Mouse (Mus musculus) 416B (cell line): ENCODE measurements at regions not wholly inside any gene's neighbourhood (a gene's known extent, or its start where the extent isn't known, plus 50 kb on each side); places are given as distances from the start of the nearest gene placed in this dataset.
A peak's percentile ranks its signal among the peaks of the same experiment; 100 is the strongest.

Experiments
- DNase-seq: peaks from one replicate; pipeline ENCODE4 v3.0.0; 2011; ENCODE audit warnings: low read depth

DNA sequence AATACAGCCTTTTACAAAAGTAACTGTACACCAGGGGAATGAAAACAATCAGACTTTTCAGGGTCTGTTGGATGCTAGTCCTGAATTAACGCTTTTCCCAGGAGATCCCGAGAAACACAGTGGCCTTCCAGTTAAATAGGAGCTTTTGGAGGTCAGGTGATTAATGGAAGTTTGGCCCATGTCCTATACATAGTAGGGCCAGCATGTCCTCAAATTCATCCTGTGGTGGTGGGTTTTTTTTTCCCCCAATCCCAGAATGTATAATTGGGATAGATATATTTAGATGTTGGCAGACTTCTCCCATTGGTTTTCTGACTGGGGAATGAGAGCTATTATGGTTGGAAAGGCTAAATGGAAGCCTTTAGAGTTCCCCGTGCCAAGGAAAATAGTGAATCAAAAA is 77.6 kb downstream of the Cd200 start:
- DNase-seq: no peak

DNA sequence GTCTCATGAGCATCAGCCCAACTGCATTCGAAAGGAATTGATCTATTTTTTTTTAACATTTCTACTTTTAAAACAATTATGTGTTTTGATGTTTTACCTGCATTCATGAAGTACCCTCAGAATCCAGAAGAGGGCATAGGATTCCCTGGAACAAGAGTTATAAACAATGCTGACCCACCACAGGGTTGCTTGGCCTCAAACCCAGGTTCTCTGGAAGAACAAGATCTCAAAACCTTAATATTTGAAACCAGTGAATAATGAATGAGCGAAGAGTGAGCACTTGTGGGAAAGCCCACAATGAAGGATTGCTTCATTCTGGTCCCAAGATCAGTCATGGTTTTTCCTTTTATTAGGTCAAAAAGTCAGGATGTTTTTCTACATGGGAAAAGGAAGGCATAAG is 78.6 kb downstream of the Cd200 start:
- DNase-seq: peak; percentile 41

DNA sequence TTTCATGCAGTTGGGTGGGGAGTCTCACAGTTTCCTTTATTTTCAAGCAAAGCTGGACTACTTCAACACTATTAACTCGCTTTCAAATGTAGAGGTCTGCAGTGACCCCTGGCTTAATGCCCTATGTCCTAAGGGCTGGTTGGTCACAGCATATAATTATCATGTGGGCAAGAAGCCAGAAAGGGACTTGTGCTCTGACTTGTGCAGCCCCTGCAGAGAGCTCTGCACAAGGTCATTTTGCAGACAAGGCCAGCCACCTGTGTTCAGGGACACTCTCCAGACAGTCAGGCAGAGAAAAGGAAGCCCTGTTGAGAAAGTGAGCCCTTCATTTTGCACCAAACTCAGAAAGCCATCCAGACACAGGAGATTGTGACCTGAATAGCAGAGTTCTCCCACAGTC is 79.1 kb downstream of the Cd200 start:
- DNase-seq: no peak

- no peak for DNase-seq
Measured at GRCm38 (mm10) chr16:45327103-45327502, 81.8 kb downstream of the Cd200 start.

DNA sequence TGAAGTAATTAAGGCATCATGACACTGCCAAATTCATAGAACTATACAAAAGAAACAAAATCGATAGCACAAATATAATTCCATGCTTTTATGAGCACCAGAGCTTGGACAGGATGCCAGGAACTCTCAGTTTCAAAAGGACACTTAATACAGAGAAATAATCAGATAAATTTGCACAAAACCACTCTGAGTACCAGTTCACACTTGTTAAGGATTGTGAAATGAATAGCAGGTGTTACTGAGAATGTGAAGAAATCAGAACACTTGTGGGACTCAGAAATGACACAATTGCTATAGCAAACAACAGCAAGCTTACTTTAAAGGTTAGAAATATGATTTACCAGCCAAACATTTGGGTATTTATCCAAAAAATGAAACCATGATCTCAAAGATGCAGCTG is 87.4 kb downstream of the Btla start:
- DNase-seq: no peak
